Mouse (Mus musculus) kidney, embryonic 15.5 days (tissue): ENCODE results near the gene Mkks. TPM values are rescaled to one million over a fixed set of nuclear protein-coding genes. Genes with fewer than 3 reads are reported as not detected.

Experiments used
- ATAC-seq: fragments of 200-750 bp; cut with Nextera tagmentation; replicated peaks from 2 replicates; pipeline ENCODE4 v1.8.0; 2017; ENCODE audit warnings: moderate TSS enrichment; ENCODE audit not compliant: low FRiP score
- H3K27ac ChIP-seq: fragments of 300-500 bp; sonication (generic); 2 replicates; pipeline ENCODE4 v1.5.1; 2015; ENCODE audit warnings: mild to moderate bottlenecking, inconsistent platforms
- H3K27me3 ChIP-seq: fragments of 300-500 bp; sonication (generic); 2 replicates; pipeline ENCODE4 v1.6.1; 2015; ENCODE audit warnings: inconsistent platforms
- H3K36me3 ChIP-seq: fragments of 300-500 bp; sonication (generic); 2 replicates; pipeline ENCODE4 v1.6.1; 2015; ENCODE audit warnings: inconsistent platforms
- H3K4me1 ChIP-seq: fragments of 300-500 bp; sonication (generic); 2 replicates; pipeline ENCODE4 v1.6.1; 2015; ENCODE audit warnings: inconsistent platforms
- H3K4me2 ChIP-seq: fragments of 300-500 bp; sonication (generic); 2 replicates; pipeline ENCODE4 v1.6.1; 2015; ENCODE audit warnings: moderate library complexity, mild to moderate bottlenecking, inconsistent platforms
- H3K4me3 ChIP-seq: fragments of 300-500 bp; sonication (generic); replicated peaks from 2 replicates; pipeline ENCODE4 v1.5.1; 2015; ENCODE audit warnings: mild to moderate bottlenecking, inconsistent platforms
- H3K9ac ChIP-seq: fragments of 300-500 bp; sonication (generic); 2 replicates; pipeline ENCODE4 v1.6.1; 2015; ENCODE audit warnings: mild to moderate bottlenecking, inconsistent platforms
- H3K9me3 ChIP-seq: fragments of 300-500 bp; sonication (generic); replicated peaks from 2 replicates; pipeline ENCODE4 v1.6.1; 2016; ENCODE audit warnings: inconsistent platforms
- WGBS: fragments of 180-500 bp; shearing (Covaris S2); methylation state at CpG from one replicate; pipeline ENCODE4 v1.1.7; 2015; ENCODE audit warnings: mixed read lengths; 5-methylcytosine and 5-hydroxymethylcytosine counted together
- polyA plus RNA-seq: library from polyadenylated mRNA; unstranded; fragments of >200 nt; fragmentation: Nextera tagmentation; extraction: Ambion mirVana; gene quantifications from 2 replicates; pipeline ENCODE4 v1.2.1, GENCODE M21; 2015

Mkks gene
- 14.0 and 14.1 TPM in 2 replicates for polyA plus RNA-seq

DNA sequence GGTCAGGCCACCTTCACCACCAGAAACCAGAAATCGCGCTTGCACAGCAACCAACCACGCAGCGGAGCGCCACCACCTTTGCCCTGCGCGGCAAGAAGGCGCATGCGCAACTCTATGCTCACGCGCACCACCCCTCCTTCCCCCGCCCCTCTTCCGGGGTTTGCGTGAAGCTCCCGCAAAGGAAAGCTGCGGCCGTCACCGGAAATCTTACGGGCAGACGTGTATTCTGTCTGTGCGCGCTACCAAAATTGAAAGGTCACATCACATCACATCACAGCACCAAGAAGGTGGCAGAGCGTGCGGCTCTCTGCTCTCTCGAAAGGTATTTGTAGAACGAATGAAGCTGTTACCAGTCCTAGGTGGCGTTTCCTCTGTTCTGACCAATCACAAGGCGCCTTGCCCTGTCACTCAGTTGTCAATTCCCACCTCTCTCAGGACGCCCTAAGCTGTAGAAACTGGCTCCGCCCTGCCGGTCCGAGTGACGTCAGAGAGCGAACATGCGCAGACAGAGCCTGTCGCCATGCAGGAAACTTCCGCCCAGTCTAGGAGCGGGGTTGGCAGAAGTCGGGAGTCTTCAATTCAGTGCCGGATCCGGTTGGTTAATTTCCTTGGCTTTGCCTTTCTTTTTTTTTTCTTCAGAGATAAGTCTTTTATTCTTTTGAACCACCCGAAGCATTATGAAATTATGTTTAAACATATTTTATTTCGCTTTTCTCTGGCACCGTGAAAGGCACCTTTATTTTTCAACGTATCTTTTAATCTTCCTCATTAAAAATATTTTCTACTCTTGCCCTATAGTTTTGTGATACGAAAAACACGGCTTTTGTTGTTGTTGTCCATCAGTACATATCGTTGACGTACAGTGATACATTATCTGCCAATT lies at the start of gene Mkks, which contains the start of the genes Slx4ip and AL731706.1:
Gene Mkks, minus strand, starts transcription at position 322 of the 883 bp plus-strand sequence.
Gene Slx4ip, plus strand, starts transcription at position 151 of the 883 bp plus-strand sequence.
Gene AL731706.1, minus strand, starts transcription at position 322 of the 883 bp plus-strand sequence.
- no peaks in the 10 kb centered on the region for H3K9me3 ChIP-seq
- under 1% methylated on average over 49 of the region's 49 CpGs for WGBS
- peak; percentile 98 for ATAC-seq

DNA sequence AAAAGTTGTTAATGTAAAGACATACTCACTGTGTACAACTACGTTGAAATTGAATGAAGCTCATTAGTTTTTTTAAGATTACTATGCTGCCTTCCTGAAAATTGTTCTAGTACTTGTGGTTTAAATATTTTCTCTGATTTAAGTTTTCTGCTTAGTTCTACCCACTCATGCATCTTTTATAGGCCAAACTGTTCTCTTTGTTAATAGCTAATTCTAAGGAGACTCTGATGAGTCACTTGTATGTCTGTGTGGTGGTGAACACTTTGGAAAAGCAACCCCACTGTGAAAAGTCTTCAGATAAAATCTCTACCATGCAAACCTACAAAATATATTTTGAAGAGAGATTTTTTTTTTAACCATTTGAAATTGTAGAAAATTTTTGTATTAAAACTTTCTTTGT lies 47.1 kb upstream of the Mkks start:
- no peak overlapping the region for H3K9ac ChIP-seq
- WGBS: 91% methylated on average over 1 of the region's 1 CpGs
- H3K4me1 ChIP-seq: no peaks in the 10 kb centered on the region
- no peak overlapping the region for H3K27ac ChIP-seq
- no peak overlapping the region for H3K4me3 ChIP-seq
- ATAC-seq: no peak
- no peaks in the 10 kb centered on the region for H3K9me3 ChIP-seq
- no peaks in the 10 kb centered on the region for H3K27me3 ChIP-seq
- H3K36me3 ChIP-seq: no peaks in the 10 kb centered on the region
- no peak overlapping the region for H3K4me2 ChIP-seq

More for the DNA sequence above, at the start of gene Mkks, which contains the start of the genes Slx4ip and AL731706.1:
- Histone ChIP-seq H3K4me2 (peak within 1 kb of the TSS; percentile 56), H3K4me1 (peaks cover 8% of the 10 kb centered on the region), H3K9ac (peak within 1 kb of the TSS; percentile 72), H3K27me3 (no peaks in the 10 kb centered on the region), H3K27ac (peak within 1 kb of the TSS; percentile 97), H3K36me3 (no peaks in the 10 kb centered on the region), H3K4me3 (peak within 1 kb of the TSS; percentile 89)

DNA sequence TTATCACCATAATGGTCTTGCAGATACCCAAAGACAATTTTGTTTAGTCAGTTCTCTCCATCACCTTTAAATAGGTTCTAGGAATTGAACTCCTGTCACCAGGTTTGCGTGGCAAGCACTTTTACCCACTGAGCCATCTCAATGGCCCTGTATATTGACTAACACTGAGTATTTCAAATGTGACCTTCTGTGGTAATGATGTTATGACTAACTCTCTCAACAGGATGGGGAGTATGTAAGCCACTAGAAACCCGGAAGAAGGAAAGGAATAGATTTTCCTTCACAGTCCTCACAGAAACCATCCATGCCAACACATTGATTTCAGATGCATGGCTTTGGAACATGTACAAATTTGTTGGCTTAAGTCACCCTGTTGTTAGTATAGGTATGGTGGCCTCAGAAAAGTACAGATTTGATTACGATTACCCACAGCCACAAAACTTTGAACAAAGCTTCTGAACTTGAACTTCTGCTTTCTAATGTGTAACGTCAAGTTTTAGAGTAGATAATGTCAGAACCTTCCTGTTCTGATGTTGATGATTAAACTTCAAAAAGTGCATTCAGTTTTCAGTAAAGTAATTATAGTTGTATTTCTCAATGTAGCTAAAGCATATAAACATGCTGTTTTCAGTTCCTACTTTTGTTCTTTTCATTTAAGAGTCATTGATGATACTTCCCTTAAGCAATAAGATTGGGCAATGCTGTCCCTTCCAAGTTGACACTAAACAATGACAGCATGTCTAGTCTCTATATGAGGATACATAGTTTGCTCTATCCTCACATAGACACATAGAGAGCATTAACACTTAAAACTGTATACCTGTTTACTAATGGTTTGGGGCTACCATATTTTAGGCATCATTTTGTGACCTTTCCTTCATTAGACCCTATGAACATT lies 45.5 kb upstream of the Mkks start:
- H3K27me3 ChIP-seq: no peaks in the 10 kb centered on the region
- no peak for ATAC-seq
- 90% methylated on average over 4 of the region's 4 CpGs for WGBS
- H3K4me2 ChIP-seq: no peak overlapping the region
- no peaks in the 10 kb centered on the region for H3K36me3 ChIP-seq
- H3K4me3 ChIP-seq: no peak overlapping the region
- H3K27ac ChIP-seq: no peak overlapping the region
- no peaks in the 10 kb centered on the region for H3K9me3 ChIP-seq
- H3K9ac ChIP-seq: no peak overlapping the region
- no peaks in the 10 kb centered on the region for H3K4me1 ChIP-seq

DNA sequence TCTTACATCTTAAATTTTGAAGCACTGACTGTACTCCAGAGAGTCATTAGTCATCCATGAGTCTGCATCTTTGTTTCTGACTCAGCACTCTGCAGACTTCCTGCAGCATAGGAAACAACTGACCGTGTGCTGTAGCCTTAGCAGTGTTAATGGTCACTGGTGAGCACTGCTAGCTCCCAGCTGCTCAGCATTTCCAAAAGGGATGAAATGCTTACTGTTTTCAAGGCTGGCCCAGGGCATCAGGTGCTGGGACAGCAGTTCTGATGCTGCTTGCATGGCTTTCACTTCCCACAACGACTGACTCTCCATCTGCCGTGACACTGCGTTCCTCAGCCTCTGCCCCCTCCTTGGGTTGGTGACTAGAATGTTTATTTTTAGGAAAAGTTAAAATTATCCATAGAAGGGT lies 29.8 kb upstream of the Mkks start:
- Histone ChIP-seq H3K27ac (no peak overlapping the region), H3K4me2 (no peak overlapping the region), H3K36me3 (no peaks in the 10 kb centered on the region), H3K27me3 (no peaks in the 10 kb centered on the region), H3K4me1 (peaks cover 12% of the 10 kb centered on the region; the same call in 1 of the 2 replicates), H3K9me3 (no peaks in the 10 kb centered on the region), H3K4me3 (no peak overlapping the region), H3K9ac (no peak overlapping the region)
- WGBS: 56% methylated on average over 4 of the region's 4 CpGs
- ATAC-seq: peak; percentile 52; the same call in 1 of the 2 replicates

DNA sequence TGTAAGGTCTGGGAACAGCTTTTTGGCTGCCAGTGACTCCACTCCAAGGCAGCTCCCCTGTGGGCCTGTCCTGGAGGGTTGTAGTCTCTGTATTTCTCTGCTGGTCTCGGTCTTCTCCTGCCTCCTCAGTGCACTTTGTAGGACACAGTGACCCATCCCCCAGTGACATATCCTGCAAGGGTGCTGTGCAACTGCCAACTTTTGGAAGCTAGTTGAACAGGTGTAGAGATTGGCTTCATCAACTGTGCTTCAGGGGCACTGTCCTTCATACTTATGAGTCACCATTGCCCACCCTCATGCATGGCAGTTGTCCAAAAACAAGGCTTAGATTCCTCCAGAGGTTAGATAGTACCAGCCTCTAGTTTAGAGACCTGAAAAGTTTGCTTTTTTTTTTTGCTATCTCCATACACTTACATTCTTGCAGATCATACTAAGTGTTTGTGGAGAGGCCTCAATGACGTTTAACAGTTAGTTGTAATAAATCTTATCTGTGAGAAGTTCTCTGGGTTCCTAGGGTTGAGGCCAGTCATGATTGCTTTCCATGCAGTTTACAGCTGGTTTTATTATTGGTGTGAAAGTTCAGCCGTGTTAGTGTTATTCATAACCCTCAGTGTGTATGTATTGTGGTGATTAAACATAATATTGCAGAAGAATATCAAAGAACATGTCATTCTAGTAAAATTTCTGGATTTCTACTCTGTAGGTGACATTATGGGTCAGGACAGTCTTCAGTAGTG lies 29.2 kb upstream of the Mkks start:
- H3K36me3 ChIP-seq: no peaks in the 10 kb centered on the region
- H3K9ac ChIP-seq: no peak overlapping the region
- ATAC-seq: no peak
- 53% methylated on average over 3 of the region's 3 CpGs for WGBS
- H3K4me3 ChIP-seq: no peak overlapping the region
- no peak overlapping the region for H3K27ac ChIP-seq
- H3K4me1 ChIP-seq: peaks cover 12% of the 10 kb centered on the region; the same call in 1 of the 2 replicates
- no peak overlapping the region for H3K4me2 ChIP-seq
- H3K27me3 ChIP-seq: no peaks in the 10 kb centered on the region
- no peaks in the 10 kb centered on the region for H3K9me3 ChIP-seq

DNA sequence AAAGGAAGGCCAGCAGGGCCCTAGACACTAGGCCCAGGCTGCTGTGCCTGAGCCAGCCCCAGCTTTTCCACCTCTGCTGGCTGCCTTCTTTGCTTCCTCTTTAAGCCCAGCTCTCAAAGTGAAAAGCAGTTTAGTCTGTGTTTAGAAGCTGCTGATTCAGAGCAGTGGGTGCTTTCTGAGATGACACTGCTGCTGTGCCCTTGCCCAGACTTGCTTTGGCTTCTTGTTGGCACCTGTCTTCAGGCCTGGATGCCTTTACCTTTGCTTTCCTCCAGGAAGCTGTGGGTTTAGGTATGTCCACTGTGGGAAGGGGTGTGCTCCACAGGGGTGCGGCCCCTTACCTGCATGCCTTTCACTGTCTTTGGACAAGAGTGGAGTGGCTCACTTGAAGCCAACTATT lies 28.2 kb upstream of the Mkks start:
- ATAC-seq: no peak

DNA sequence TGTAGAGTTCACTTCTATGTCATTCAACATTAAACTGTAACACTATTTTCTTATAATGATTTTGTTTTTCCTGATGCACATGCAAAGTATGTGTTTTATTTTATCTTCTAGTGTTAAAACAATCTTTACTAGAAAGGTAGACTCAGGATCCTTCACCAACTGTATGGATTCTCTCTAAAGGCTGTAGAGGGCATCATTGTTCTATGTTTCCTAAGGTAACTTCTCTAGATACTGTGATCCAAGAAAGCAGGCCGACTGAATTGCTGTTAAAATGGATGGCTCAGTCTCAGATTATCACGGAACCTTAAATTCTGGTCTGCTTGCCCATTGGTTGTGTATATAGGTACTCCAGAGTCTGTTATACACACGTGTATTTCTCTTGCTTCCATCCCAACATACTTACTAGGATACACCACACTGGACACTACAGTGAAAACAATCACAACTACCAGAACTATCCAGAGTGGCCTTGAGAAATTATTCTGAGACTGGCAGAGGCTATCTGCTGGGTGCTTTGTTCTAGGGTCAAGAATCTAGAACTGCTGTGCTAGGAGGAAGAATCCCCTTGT lies 23.2 kb upstream of the Mkks start:
- peak; percentile 56; the same call in 1 of the 2 replicates for ATAC-seq
- Histone ChIP-seq H3K36me3 (no peaks in the 10 kb centered on the region), H3K4me3 (no peak overlapping the region), H3K4me2 (no peak overlapping the region), H3K27ac (no peak overlapping the region), H3K9ac (no peak overlapping the region), H3K27me3 (no peaks in the 10 kb centered on the region), H3K9me3 (no peaks in the 10 kb centered on the region), H3K4me1 (peaks cover 2% of the 10 kb centered on the region; the same call in 1 of the 2 replicates)
- 53% methylated on average over 3 of the region's 3 CpGs for WGBS

More for the DNA sequence above, 28.2 kb upstream of the Mkks start:
- Histone ChIP-seq H3K27me3 (no peaks in the 10 kb centered on the region), H3K4me3 (no peak overlapping the region), H3K4me2 (no peak overlapping the region), H3K9ac (no peak overlapping the region), H3K4me1 (peaks cover 12% of the 10 kb centered on the region; the same call in 1 of the 2 replicates), H3K36me3 (no peaks in the 10 kb centered on the region), H3K27ac (no peak overlapping the region), H3K9me3 (no peaks in the 10 kb centered on the region)
- 96% methylated on average over 1 of the region's 1 CpGs for WGBS

DNA sequence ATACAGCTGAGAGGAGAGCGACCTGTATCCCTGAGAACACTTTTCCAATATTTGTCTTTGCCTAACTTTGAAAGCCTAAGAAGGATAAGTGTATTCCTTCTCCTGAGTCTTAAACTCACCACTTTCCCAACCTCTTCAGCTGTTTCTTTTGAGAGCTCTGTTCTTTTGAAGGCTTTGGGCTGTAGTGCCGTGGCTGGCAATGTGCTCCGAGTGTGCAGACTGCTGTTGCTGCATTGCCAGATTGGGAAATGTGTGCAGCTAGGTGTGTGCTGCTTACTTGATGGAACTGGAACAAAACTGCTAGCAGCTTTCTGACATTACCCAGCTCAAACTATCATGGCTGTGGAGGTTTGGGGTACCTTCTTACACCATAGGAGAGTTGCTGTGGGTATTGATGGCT lies 21.8 kb upstream of the Mkks start:
- no peaks in the 10 kb centered on the region for H3K9me3 ChIP-seq
- 87% methylated on average over 3 of the region's 3 CpGs for WGBS
- no peaks in the 10 kb centered on the region for H3K36me3 ChIP-seq
- H3K9ac ChIP-seq: no peak overlapping the region
- H3K27ac ChIP-seq: no peak overlapping the region
- peaks cover 2% of the 10 kb centered on the region; the same call in 1 of the 2 replicates for H3K4me1 ChIP-seq
- no peak overlapping the region for H3K4me3 ChIP-seq
- ATAC-seq: no peak
- no peaks in the 10 kb centered on the region for H3K27me3 ChIP-seq
- no peak overlapping the region for H3K4me2 ChIP-seq

DNA sequence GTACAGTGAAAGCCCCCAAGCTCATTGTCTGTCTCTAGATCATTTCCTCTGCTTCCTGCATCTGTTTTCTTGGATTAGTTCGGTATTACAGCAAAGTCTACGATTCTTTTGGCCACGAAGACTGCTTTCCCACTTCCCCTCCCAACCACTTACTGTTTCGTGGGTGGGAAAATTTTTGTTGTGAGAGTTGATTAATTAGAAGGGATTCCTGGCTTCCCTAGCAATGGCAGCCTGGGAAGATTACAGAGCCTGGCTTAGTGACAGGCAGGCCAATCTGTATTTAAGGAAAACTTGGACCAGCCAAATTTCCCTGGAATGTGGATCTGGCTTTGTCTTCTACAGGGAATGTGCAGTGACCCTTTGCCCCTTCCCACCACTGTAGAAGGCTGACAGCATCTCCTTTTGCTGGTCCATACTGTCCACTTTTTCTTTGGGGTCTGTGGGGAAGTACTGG lies 20.8 kb upstream of the Mkks start:
- 40% methylated on average over 4 of the region's 4 CpGs for WGBS
- no peak overlapping the region for H3K4me3 ChIP-seq
- H3K4me2 ChIP-seq: no peak overlapping the region
- peaks cover 2% of the 10 kb centered on the region; the same call in 1 of the 2 replicates for H3K4me1 ChIP-seq
- no peaks in the 10 kb centered on the region for H3K27me3 ChIP-seq
- H3K27ac ChIP-seq: peak overlapping the region; percentile 48; the same call in 1 of the 2 replicates
- ATAC-seq: no peak
- H3K9ac ChIP-seq: no peak overlapping the region
- no peaks in the 10 kb centered on the region for H3K36me3 ChIP-seq
- H3K9me3 ChIP-seq: no peaks in the 10 kb centered on the region

DNA sequence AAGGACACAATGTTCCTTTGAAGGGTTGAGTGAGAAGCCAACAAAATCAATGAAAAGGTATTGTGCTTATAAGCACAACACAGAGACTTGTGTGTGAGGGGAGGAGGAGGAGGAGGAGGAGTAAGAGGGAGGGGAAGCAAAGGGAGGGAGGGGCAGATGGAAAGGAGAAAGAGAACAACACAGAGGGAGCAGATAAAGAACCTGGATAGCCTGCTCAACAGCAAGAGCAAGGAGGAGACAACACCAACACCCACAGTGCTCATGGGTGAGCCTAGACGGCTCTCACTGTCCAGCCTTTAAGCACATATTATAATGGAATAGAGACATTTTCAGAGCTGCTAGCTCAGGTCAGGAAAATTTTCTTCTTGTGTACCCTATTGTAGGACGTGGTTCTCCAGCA lies 18.1 kb upstream of the Mkks start:
- Histone ChIP-seq H3K4me2 (no peak overlapping the region), H3K4me1 (peaks cover 2% of the 10 kb centered on the region; the same call in 1 of the 2 replicates), H3K9ac (no peak overlapping the region), H3K27ac (no peak overlapping the region), H3K36me3 (peaks cover 12% of the 10 kb centered on the region), H3K27me3 (no peaks in the 10 kb centered on the region), H3K4me3 (no peak overlapping the region), H3K9me3 (no peaks in the 10 kb centered on the region)
- WGBS: 89% methylated on average over 2 of the region's 2 CpGs
- ATAC-seq: no peak

DNA sequence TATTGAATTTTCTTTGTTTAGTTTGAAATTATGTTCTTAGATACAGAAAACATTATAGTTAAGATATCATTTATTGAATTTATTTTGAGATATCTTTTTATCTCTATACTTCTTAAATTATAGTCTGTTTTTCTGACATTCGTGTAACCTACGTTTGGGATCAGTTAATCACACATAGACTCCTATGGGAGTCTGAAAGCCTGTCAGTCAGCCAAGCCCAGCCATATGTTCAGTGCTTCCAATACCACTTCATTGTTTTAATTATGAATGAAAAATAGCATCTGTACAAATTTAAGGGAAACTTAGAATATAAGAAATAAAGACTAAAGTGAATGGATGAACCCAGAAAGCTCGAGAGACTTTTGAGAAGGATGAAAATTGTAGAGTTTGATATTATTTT lies 17.4 kb upstream of the Mkks start:
- Histone ChIP-seq H3K27ac (no peak overlapping the region), H3K27me3 (no peaks in the 10 kb centered on the region), H3K9me3 (no peaks in the 10 kb centered on the region), H3K4me2 (no peak overlapping the region), H3K4me1 (peaks cover 2% of the 10 kb centered on the region; the same call in 1 of the 2 replicates), H3K4me3 (no peak overlapping the region), H3K9ac (no peak overlapping the region), H3K36me3 (peaks cover 12% of the 10 kb centered on the region)
- ATAC-seq: no peak
- WGBS: 77% methylated on average over 3 of the region's 3 CpGs
